Mouse (Mus musculus) intestine, embryonic 14.5 days (tissue): ENCODE data around the gene Slc35c1. TPM values are rescaled to one million over a fixed set of nuclear protein-coding genes. Genes with fewer than 3 reads are reported as not detected.
"Not testable (repeated sequence)": the region's sequence is repeated elsewhere in the genome, so short reads cannot be mapped to it uniquely, and the experiment has no call there.

Experiments used
- ATAC-seq: fragments of 200-750 bp; cut with Nextera tagmentation; replicated peaks from 2 replicates; pipeline ENCODE4 v1.8.0; 2017; ENCODE audit warnings: low read depth, moderate number of reproducible peaks, moderate TSS enrichment, moderate library complexity; ENCODE audit not compliant: low FRiP score, low TSS enrichment
- DNase-seq: peaks from one replicate; pipeline ENCODE4 v3.0.0-alpha.2; 2018; ENCODE audit warnings: low spot score
- H3K27ac ChIP-seq: fragments of 300-500 bp; sonication (generic); 2 replicates; pipeline ENCODE4 v1.5.1; 2014; ENCODE audit warnings: low read depth, mild to moderate bottlenecking, control low read depth
- H3K27me3 ChIP-seq: fragments of 300-500 bp; sonication (generic); replicated peaks from 2 replicates; pipeline ENCODE4 v1.6.1; 2014; ENCODE audit warnings: low read length, control low read depth; ENCODE audit not compliant: control insufficient read depth, insufficient read depth
- H3K36me3 ChIP-seq: fragments of 300-500 bp; sonication (generic); 2 replicates; pipeline ENCODE4 v1.6.1; 2014; ENCODE audit warnings: low read length, control low read depth; ENCODE audit not compliant: control insufficient read depth, insufficient read depth
- H3K4me1 ChIP-seq: fragments of 300-500 bp; sonication (generic); replicated peaks from 2 replicates; pipeline ENCODE4 v1.6.1; 2014; ENCODE audit warnings: low read length, control low read depth, mixed read lengths; ENCODE audit not compliant: control insufficient read depth, insufficient read depth
- H3K4me2 ChIP-seq: fragments of 300-500 bp; sonication (generic); 2 replicates; pipeline ENCODE4 v1.6.1; 2014; ENCODE audit warnings: low read length
- H3K4me3 ChIP-seq: fragments of 300-500 bp; sonication (generic); 2 replicates; pipeline ENCODE4 v1.5.1; 2014; ENCODE audit warnings: low read depth, low read length, control low read depth, mixed read lengths
- H3K9ac ChIP-seq: fragments of 300-500 bp; sonication (generic); 2 replicates; pipeline ENCODE4 v1.6.1; 2014; ENCODE audit warnings: mild to moderate bottlenecking, low read length
- H3K9me3 ChIP-seq: fragments of 300-500 bp; sonication (generic); 2 replicates; pipeline ENCODE4 v1.6.1; 2016; ENCODE audit warnings: low read length, control low read depth; ENCODE audit not compliant: control insufficient read depth
- WGBS: fragments of 180-500 bp; shearing (Covaris S2); extraction: QIAGEN DNeasy Blood & Tissue Kit; methylation state at CpG from one replicate; pipeline ENCODE4 v1.1.7; 2014; 5-methylcytosine and 5-hydroxymethylcytosine counted together
- polyA plus RNA-seq: library from polyadenylated mRNA; unstranded; fragments of >200 nt; fragmentation: Nextera tagmentation; extraction: Ambion mirVana; gene quantifications from 2 replicates; pipeline ENCODE4 v1.2.1, GENCODE M21; 2014

Gene Slc35c1
- polyA plus RNA-seq, 1 experiment from 2014 or later: 30.2 TPM

GRCm38 (mm10) chr2:92483505-92483904, 23.2 kb upstream of the Slc35c1 start:
- H3K9ac ChIP-seq: no peak overlapping the region
- WGBS: 36% methylated on average over 5 of the region's 5 CpGs
- H3K4me2 ChIP-seq: no peak overlapping the region
- ATAC-seq (no peak), DNase-seq (no peak)
- H3K27ac ChIP-seq: no peak overlapping the region
- no peak overlapping the region for H3K4me3 ChIP-seq
- H3K27me3 ChIP-seq: peaks cover 41% of the 10 kb centered on the region
- H3K4me1 ChIP-seq: peaks cover 13% of the 10 kb centered on the region; the same call in 1 of the 2 replicates
- H3K36me3 ChIP-seq: no peaks in the 10 kb centered on the region
- no peaks in the 10 kb centered on the region for H3K9me3 ChIP-seq

GRCm38 (mm10) chr2:92482551-92482950, 22.2 kb upstream of the Slc35c1 start:
- Histone ChIP-seq H3K36me3 (no peaks in the 10 kb centered on the region), H3K4me2 (no peak overlapping the region), H3K4me1 (peaks cover 13% of the 10 kb centered on the region; the same call in 1 of the 2 replicates), H3K27me3 (peaks cover 41% of the 10 kb centered on the region), H3K9me3 (no peaks in the 10 kb centered on the region), H3K4me3 (no peak overlapping the region), H3K27ac (no peak overlapping the region), H3K9ac (no peak overlapping the region)
- ATAC-seq: no peak
- 23% methylated on average over 1 of the region's 1 CpGs for WGBS
- DNase-seq: no peak

- Histone ChIP-seq H3K27ac (no peak overlapping the region), H3K4me1 (0 out of 2 replicates have a peak, but pooled peaks cover 9% of the 10 kb centered on the region), H3K9me3 (no peaks in the 10 kb centered on the region), H3K4me2 (no peak overlapping the region), H3K27me3 (peaks cover 5% of the 10 kb centered on the region; the same call in 1 of the 2 replicates), H3K4me3 (no peak overlapping the region), H3K9ac (no peak overlapping the region), H3K36me3 (no peaks in the 10 kb centered on the region)
- 72% methylated on average over 4 of the region's 4 CpGs for WGBS
- DNase-seq (no peak), ATAC-seq (no peak)
Measured at GRCm38 (mm10) chr2:92478313-92478688, 18.0 kb upstream of the Slc35c1 start.

- Histone ChIP-seq H3K4me1 (0 out of 2 replicates have a peak, but pooled peaks cover 8% of the 10 kb centered on the region), H3K9me3 (no peaks in the 10 kb centered on the region), H3K27ac (no peak overlapping the region), H3K27me3 (no peaks in the 10 kb centered on the region), H3K4me2 (no peak overlapping the region), H3K9ac (no peak overlapping the region), H3K4me3 (no peak overlapping the region), H3K36me3 (no peaks in the 10 kb centered on the region)
- ATAC-seq: no peak
- WGBS: 69% methylated on average over 12 of the region's 12 CpGs
- no peak for DNase-seq
Measured at GRCm38 (mm10) chr2:92477672-92478312, 17.5 kb upstream of the Slc35c1 start.

GRCm38 (mm10) chr2:92476580-92476979, 16.2 kb upstream of the Slc35c1 start:
- H3K4me1 ChIP-seq, ATAC-seq, H3K4me3 ChIP-seq, H3K27me3 ChIP-seq, H3K27ac ChIP-seq, H3K9me3 ChIP-seq, DNase-seq, H3K4me2 ChIP-seq, H3K36me3 ChIP-seq, H3K9ac ChIP-seq: not testable (repeated sequence)
- WGBS: 79% methylated on average over 7 of the region's 7 CpGs

GRCm38 (mm10) chr2:92475711-92476110, 15.4 kb upstream of the Slc35c1 start:
- H3K27me3 ChIP-seq: no peaks in the 10 kb centered on the region
- DNase-seq (no peak), ATAC-seq (no peak)
- no peaks in the 10 kb centered on the region for H3K4me1 ChIP-seq
- H3K9me3 ChIP-seq: no peaks in the 10 kb centered on the region
- no peak overlapping the region for H3K4me3 ChIP-seq
- H3K27ac ChIP-seq: no peak overlapping the region
- H3K4me2 ChIP-seq: no peak overlapping the region
- no peaks in the 10 kb centered on the region for H3K36me3 ChIP-seq
- WGBS: 70% methylated on average over 2 of the region's 2 CpGs
- no peak overlapping the region for H3K9ac ChIP-seq

GRCm38 (mm10) chr2:92474920-92475319, 14.6 kb upstream of the Slc35c1 start:
- Histone ChIP-seq H3K4me2 (no peak overlapping the region), H3K36me3 (no peaks in the 10 kb centered on the region), H3K9ac (no peak overlapping the region), H3K4me1 (no peaks in the 10 kb centered on the region), H3K27ac (no peak overlapping the region), H3K27me3 (no peaks in the 10 kb centered on the region), H3K9me3 (no peaks in the 10 kb centered on the region), H3K4me3 (no peak overlapping the region)
- DNase-seq: no peak
- WGBS: 72% methylated on average over 3 of the region's 3 CpGs
- ATAC-seq: no peak

- Histone ChIP-seq H3K9me3 (no peaks in the 10 kb centered on the region), H3K27ac (no peak overlapping the region), H3K36me3 (no peaks in the 10 kb centered on the region), H3K4me1 (no peaks in the 10 kb centered on the region), H3K4me3 (no peak overlapping the region), H3K27me3 (no peaks in the 10 kb centered on the region), H3K4me2 (no peak overlapping the region), H3K9ac (no peak overlapping the region)
- 85% methylated on average over 12 of the region's 12 CpGs for WGBS
- DNase-seq (no peak), ATAC-seq (no peak)
Measured at GRCm38 (mm10) chr2:92471886-92472670, 11.7 kb upstream of the Slc35c1 start.
